Mouse (Mus musculus): ENCODE measurements around the gene Vdac1.

DNA sequence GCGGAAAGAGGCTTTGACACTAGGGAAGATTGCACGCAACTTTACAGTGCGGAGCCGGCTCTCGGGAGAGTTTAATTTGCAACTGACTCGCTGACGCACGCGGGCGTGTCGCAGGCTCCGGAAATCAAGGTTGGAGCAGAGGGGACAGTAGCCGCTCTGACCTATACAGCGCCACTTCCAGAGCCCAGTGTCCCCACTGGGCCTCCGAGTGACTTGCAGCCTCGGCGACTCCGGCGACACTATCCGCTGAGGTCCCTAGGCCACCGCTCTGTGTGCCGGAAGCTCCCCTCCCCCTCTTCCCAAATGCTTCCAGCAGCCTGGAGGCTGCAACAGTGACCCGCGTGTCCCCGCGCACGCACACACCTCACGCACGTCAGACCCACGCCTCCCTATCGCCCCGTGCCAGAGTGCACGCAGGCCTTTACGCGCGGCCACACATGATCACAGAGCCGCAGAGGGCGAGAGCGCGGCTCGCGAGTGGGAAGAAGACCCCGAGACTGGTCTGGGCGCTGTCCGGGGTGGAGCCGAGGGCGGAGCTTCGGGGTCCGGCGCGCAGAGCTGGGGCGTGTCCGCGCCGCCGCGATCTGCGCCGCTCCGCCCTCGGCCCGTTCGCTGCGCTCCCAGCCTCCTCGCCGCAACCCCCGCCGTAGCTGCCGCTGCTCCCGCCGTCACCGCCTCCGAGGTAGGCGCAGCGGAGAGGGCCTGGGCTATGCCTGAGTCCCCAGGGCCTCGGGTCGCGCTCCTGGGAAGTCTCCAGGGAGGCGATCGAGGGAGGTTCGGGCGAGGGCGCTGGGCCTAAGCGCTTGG lies at the start of gene Vdac1:
- no peak for TF ChIP-seq CTCF (IDR thresholded peaks at IDR 0.05; ENCODE audit: low read depth, low read length)
- TF ChIP-seq POLR2AphosphoS5 (IDR thresholded peaks at IDR 0.05; ENCODE audit: insufficient replicate concordance, low read depth, low read length), result no peak
- no peak for TF ChIP-seq TAL1 (conservative IDR thresholded peaks at IDR 0.05; ENCODE audit: low read depth, low read length)
- TF ChIP-seq GATA1 (IDR thresholded peaks at IDR 0.05; ENCODE audit: borderline replicate concordance, low read length), result no peak
